Mouse (Mus musculus) erythroblast, embryonic 14.5 days (primary cell): ENCODE data around the gene Ubl3. TPM values are rescaled to one million over a fixed set of nuclear protein-coding genes. Genes with fewer than 3 reads are reported as not detected.

Source experiments
- H3K27me3 ChIP-seq: 2 replicates; pipeline ENCODE4 v1.6.1; 2012; ENCODE audit warnings: inconsistent platforms; ENCODE audit not compliant: control insufficient read depth
- H3K36me3 ChIP-seq: 2 replicates; pipeline ENCODE4 v1.6.1; 2012; ENCODE audit warnings: mild to moderate bottlenecking, inconsistent platforms; ENCODE audit not compliant: control insufficient read depth
- H3K4me1 ChIP-seq: 2 replicates; pipeline ENCODE4 v1.6.1; 2012; ENCODE audit warnings: inconsistent platforms; ENCODE audit not compliant: control insufficient read depth
- H3K4me3 ChIP-seq: replicated peaks from 2 replicates; pipeline ENCODE3; 2012; ENCODE audit warnings: moderate library complexity, mild to moderate bottlenecking, inconsistent platforms
- H3K9me3 ChIP-seq: 2 replicates; pipeline ENCODE4 v1.6.1; 2012; ENCODE audit warnings: low read length, inconsistent platforms, mixed read lengths; ENCODE audit not compliant: control insufficient read depth
- GATA1 ChIP-seq: IDR thresholded peaks from 2 replicates; pipeline ENCODE4 v1.6.1; 2012; ENCODE audit warnings: low read length, inconsistent platforms, mixed read lengths
- TAL1 ChIP-seq: IDR thresholded peaks from 3 replicates; pipeline ENCODE4 v1.6.1; 2012; ENCODE audit warnings: low read length, inconsistent platforms, mixed read lengths
- polyA plus RNA-seq: library from polyadenylated mRNA; stranded (reverse); fragments of >175 nt; gene quantifications from 2 replicates; pipeline ENCODE4 v1.2.3, GENCODE M21; 2012

The Ubl3 gene
- polyA plus RNA-seq, 1 experiment = 0.23 TPM

GRCm38 (mm10) chr5:148481745-148482144, 70.8 kb downstream of the Ubl3 start:
- Histone ChIP-seq H3K4me3 (no peak overlapping the region), H3K9me3 (no peaks in the 10 kb centered on the region), H3K4me1 (no peaks in the 10 kb centered on the region), H3K36me3 (no peaks in the 10 kb centered on the region), H3K27me3 (no peaks in the 10 kb centered on the region)
- TF ChIP-seq TAL1 = no peak
- TF ChIP-seq GATA1 = no peak

GRCm38 (mm10) chr5:148474346-148474745, 78.2 kb downstream of the Ubl3 start:
- Histone ChIP-seq H3K4me1 (no peaks in the 10 kb centered on the region), H3K27me3 (no peaks in the 10 kb centered on the region), H3K9me3 (peaks cover 9% of the 10 kb centered on the region), H3K4me3 (no peak overlapping the region), H3K36me3 (no peaks in the 10 kb centered on the region)
- no peak for TF ChIP-seq TAL1
- no peak for TF ChIP-seq GATA1

- Histone ChIP-seq H3K9me3 (peaks cover 9% of the 10 kb centered on the region), H3K4me1 (no peaks in the 10 kb centered on the region), H3K36me3 (no peaks in the 10 kb centered on the region), H3K27me3 (no peaks in the 10 kb centered on the region), H3K4me3 (no peak overlapping the region)
- TF ChIP-seq GATA1 (no peak), TAL1 (no peak)
These were observed 83.8 kb downstream of the Ubl3 start for GRCm38 (mm10) chr5:148468626-148469441.

- no peak overlapping the region for H3K4me3 ChIP-seq
- TF ChIP-seq TAL1 (no peak), GATA1 (no peak)
- no peaks in the 10 kb centered on the region for H3K9me3 ChIP-seq
- no peaks in the 10 kb centered on the region for H3K36me3 ChIP-seq
- no peaks in the 10 kb centered on the region for H3K4me1 ChIP-seq
- no peaks in the 10 kb centered on the region for H3K27me3 ChIP-seq
These were observed 85.5 kb downstream of the Ubl3 start for GRCm38 (mm10) chr5:148466933-148467607.

- H3K4me3 ChIP-seq = no peak overlapping the region
- no peaks in the 10 kb centered on the region for H3K4me1 ChIP-seq
- H3K36me3 ChIP-seq = no peaks in the 10 kb centered on the region
- peaks cover 3% of the 10 kb centered on the region for H3K9me3 ChIP-seq
- TF ChIP-seq TAL1 = no peak
- TF ChIP-seq GATA1 = no peak
- no peaks in the 10 kb centered on the region for H3K27me3 ChIP-seq
These were observed 86.5 kb downstream of the Ubl3 start for GRCm38 (mm10) chr5:148466116-148466515.

- no peaks in the 10 kb centered on the region for H3K36me3 ChIP-seq
- TF ChIP-seq GATA1 (no peak), TAL1 (no peak)
- peaks cover 13% of the 10 kb centered on the region for H3K9me3 ChIP-seq
- H3K4me1 ChIP-seq = no peaks in the 10 kb centered on the region
- H3K27me3 ChIP-seq = no peaks in the 10 kb centered on the region
- no peak overlapping the region for H3K4me3 ChIP-seq
These were observed 87.5 kb downstream of the Ubl3 start for GRCm38 (mm10) chr5:148465091-148465490.

- no peak for TF ChIP-seq GATA1
- no peak for TF ChIP-seq TAL1
- Histone ChIP-seq H3K4me3 (no peak overlapping the region), H3K27me3 (no peaks in the 10 kb centered on the region), H3K36me3 (no peaks in the 10 kb centered on the region), H3K9me3 (peaks cover 15% of the 10 kb centered on the region), H3K4me1 (no peaks in the 10 kb centered on the region)
These were observed 88.1 kb downstream of the Ubl3 start for GRCm38 (mm10) chr5:148464489-148464888.

- H3K36me3 ChIP-seq = no peaks in the 10 kb centered on the region
- H3K9me3 ChIP-seq = peaks cover 15% of the 10 kb centered on the region
- H3K4me3 ChIP-seq = no peak overlapping the region
- H3K4me1 ChIP-seq = no peaks in the 10 kb centered on the region
- TF ChIP-seq TAL1 (no peak), GATA1 (no peak)
- no peaks in the 10 kb centered on the region for H3K27me3 ChIP-seq
These were observed 88.8 kb downstream of the Ubl3 start for GRCm38 (mm10) chr5:148463783-148464294.

Other genes with a start within 250 kb of the Ubl3 start
- gene Slc7a1, start 152.9 kb downstream of the Ubl3 start, polyA plus RNA-seq = 0.65 and 0.89 TPM in 2 replicates